Mouse (Mus musculus): ENCODE data around the gene Kremen1.

GRCm38 (mm10) chr11:5289826-5290580 lies 28.6 kb upstream of the Kremen1 start:
- TF ChIP-seq CTCF (IDR thresholded peaks at IDR 0.05; ENCODE audit: control insufficient read depth, insufficient read depth, low read length) (no peak), POLR2A (IDR thresholded peaks at IDR 0.05; ENCODE audit: borderline replicate concordance, control insufficient read depth, low read depth, low read length) (no peak)

All from bone marrow, adult 2 months (tissue).